Mouse (Mus musculus) neural tube, embryonic 13.5 days (tissue): ENCODE data around the gene Spsb4. TPM values are rescaled to one million over a fixed set of nuclear protein-coding genes. Genes with fewer than 3 reads are reported as not detected.

Source experiments
- ATAC-seq: fragments of 200-750 bp; cut with Nextera tagmentation; 2 replicates; pipeline ENCODE4 v1.8.0; 2017; ENCODE audit warnings: low read depth, mild to moderate bottlenecking, moderate TSS enrichment, moderate library complexity
- H3K27ac ChIP-seq: fragments of 300-500 bp; sonication (generic); replicated peaks from 2 replicates; pipeline ENCODE4 v1.5.1; 2015; ENCODE audit warnings: moderate library complexity, mild to moderate bottlenecking, inconsistent platforms
- H3K27me3 ChIP-seq: fragments of 300-500 bp; sonication (generic); 2 replicates; pipeline ENCODE4 v1.6.1; 2015; ENCODE audit warnings: mild to moderate bottlenecking, inconsistent platforms
- H3K36me3 ChIP-seq: fragments of 300-500 bp; sonication (generic); 2 replicates; pipeline ENCODE4 v1.6.1; 2015; ENCODE audit warnings: mild to moderate bottlenecking, inconsistent platforms
- H3K4me1 ChIP-seq: fragments of 300-500 bp; sonication (generic); replicated peaks from 2 replicates; pipeline ENCODE4 v1.6.1; 2015; ENCODE audit warnings: inconsistent platforms
- H3K4me2 ChIP-seq: fragments of 300-500 bp; sonication (generic); 2 replicates; pipeline ENCODE4 v1.6.1; 2015; ENCODE audit warnings: inconsistent platforms, mild to moderate bottlenecking, moderate library complexity
- H3K4me3 ChIP-seq: fragments of 300-500 bp; sonication (generic); 2 replicates; pipeline ENCODE4 v1.5.1; 2015; ENCODE audit warnings: mild to moderate bottlenecking, inconsistent platforms
- H3K9ac ChIP-seq: fragments of 300-500 bp; sonication (generic); 2 replicates; pipeline ENCODE4 v1.6.1; 2015; ENCODE audit warnings: moderate library complexity, mild to moderate bottlenecking, inconsistent platforms
- H3K9me3 ChIP-seq: fragments of 300-500 bp; sonication (generic); 2 replicates; pipeline ENCODE4 v1.6.1; 2016; ENCODE audit warnings: inconsistent platforms
- WGBS: fragments of 180-500 bp; shearing (Covaris S2); methylation state at CpG from one replicate; pipeline ENCODE4 v1.1.7; 2015; 5-methylcytosine and 5-hydroxymethylcytosine counted together
- polyA plus RNA-seq: library from polyadenylated mRNA; unstranded; fragments of >200 nt; fragmentation: Nextera tagmentation; extraction: Ambion mirVana; gene quantifications from 2 replicates; pipeline ENCODE4 v1.2.1, GENCODE M21; 2015

Gene Spsb4
- polyA plus RNA-seq, 1 experiment from 2014 or later = 59.6 TPM

DNA sequence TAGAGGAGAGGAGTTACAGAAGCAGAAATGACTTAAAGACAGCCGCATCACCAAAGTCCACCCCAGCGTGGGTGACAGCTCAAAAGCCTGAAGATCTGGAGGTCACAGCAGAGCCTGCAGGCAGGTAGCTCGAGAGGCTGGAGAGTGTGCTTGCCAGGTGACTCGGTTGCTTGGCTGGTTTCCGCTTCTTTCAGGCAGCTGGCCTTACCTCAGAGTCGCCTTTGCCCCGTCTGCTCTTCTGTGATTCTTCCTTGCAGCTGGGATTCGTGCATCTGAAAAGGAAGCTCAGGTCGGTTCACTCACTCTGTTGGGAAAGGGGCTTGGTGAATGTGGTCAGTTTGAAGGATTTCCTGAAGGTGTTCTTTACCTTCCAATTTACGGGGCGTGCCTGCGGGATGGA is 8.7 kb upstream of the Spsb4 start:
- H3K36me3 ChIP-seq = no peaks in the 10 kb centered on the region
- no peak overlapping the region for H3K4me3 ChIP-seq
- H3K27me3 ChIP-seq = no peaks in the 10 kb centered on the region
- H3K27ac ChIP-seq = no peak overlapping the region
- no peak overlapping the region for H3K4me2 ChIP-seq
- H3K4me1 ChIP-seq = no peaks in the 10 kb centered on the region
- H3K9me3 ChIP-seq = no peaks in the 10 kb centered on the region
- WGBS = 80% methylated on average over 12 of the region's 12 CpGs
- no peak overlapping the region for H3K9ac ChIP-seq
- ATAC-seq = no peak

GRCm38 (mm10) chr9:97026006-97026405 is 7.4 kb upstream of the Spsb4 start:
- 87% methylated on average over 4 of the region's 4 CpGs for WGBS
- Histone ChIP-seq H3K27ac (no peak overlapping the region), H3K27me3 (no peaks in the 10 kb centered on the region), H3K4me2 (no peak overlapping the region), H3K4me1 (no peaks in the 10 kb centered on the region), H3K4me3 (no peak overlapping the region), H3K9me3 (no peaks in the 10 kb centered on the region), H3K36me3 (no peaks in the 10 kb centered on the region), H3K9ac (no peak overlapping the region)
- no peak for ATAC-seq

GRCm38 (mm10) chr9:97024451-97024850 is 5.8 kb upstream of the Spsb4 start:
- Histone ChIP-seq H3K4me1 (peaks cover 5% of the 10 kb centered on the region), H3K4me3 (no peak overlapping the region), H3K27me3 (no peaks in the 10 kb centered on the region), H3K27ac (no peak overlapping the region), H3K9me3 (no peaks in the 10 kb centered on the region), H3K36me3 (no peaks in the 10 kb centered on the region), H3K9ac (no peak overlapping the region), H3K4me2 (no peak overlapping the region)
- 83% methylated on average over 7 of the region's 7 CpGs for WGBS
- no peak for ATAC-seq

DNA sequence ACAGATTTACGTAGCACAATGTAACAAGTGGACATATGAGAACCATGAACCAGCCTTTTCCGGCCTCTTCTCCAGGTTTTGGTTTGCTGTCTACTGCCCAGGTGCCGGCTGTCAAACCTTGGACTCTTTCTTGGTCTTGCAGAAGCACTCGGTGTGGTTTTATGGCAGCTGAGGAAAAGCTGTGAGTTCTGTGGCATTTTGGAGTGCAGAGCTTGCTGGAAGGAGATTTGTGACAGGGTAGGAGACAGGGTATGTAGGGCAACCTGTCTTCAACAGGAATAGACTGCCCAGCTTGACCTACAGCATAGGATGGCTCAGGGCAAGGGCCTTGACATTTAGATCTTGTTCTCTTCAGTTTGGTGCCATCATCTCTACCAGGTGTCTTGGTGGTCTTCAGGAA is 4.3 kb upstream of the Spsb4 start:
- Histone ChIP-seq H3K36me3 (no peaks in the 10 kb centered on the region), H3K27me3 (no peaks in the 10 kb centered on the region), H3K4me3 (no peak overlapping the region), H3K27ac (no peak overlapping the region), H3K9ac (no peak overlapping the region), H3K9me3 (no peaks in the 10 kb centered on the region), H3K4me2 (no peak overlapping the region), H3K4me1 (peaks cover 11% of the 10 kb centered on the region)
- WGBS = 91% methylated on average over 4 of the region's 4 CpGs
- no peak for ATAC-seq

DNA sequence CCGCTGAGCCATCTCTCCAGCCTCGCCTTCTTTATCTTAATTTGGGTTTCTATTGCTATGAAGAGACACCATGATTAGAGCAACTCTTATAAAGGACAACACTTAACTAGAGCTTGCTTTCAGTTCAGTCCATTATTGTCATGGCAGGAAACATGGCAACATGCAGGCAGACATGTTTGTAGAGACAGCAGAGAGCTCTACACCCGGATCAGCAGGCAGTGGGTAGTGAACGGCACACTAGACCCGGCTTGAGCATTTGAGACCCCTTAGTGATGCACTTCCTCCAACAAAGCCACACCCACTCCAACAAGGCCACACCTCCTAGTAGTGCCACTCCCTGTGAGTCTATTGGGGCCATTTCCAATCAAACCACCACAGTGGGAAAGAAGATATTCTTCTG is 3.7 kb upstream of the Spsb4 start:
- no peaks in the 10 kb centered on the region for H3K9me3 ChIP-seq
- ATAC-seq = no peak
- no peak overlapping the region for H3K4me3 ChIP-seq
- H3K36me3 ChIP-seq = no peaks in the 10 kb centered on the region
- no peak overlapping the region for H3K9ac ChIP-seq
- WGBS = 89% methylated on average over 5 of the region's 5 CpGs
- H3K27ac ChIP-seq = no peak overlapping the region
- H3K4me1 ChIP-seq = peaks cover 16% of the 10 kb centered on the region
- no peaks in the 10 kb centered on the region for H3K27me3 ChIP-seq
- no peak overlapping the region for H3K4me2 ChIP-seq

DNA sequence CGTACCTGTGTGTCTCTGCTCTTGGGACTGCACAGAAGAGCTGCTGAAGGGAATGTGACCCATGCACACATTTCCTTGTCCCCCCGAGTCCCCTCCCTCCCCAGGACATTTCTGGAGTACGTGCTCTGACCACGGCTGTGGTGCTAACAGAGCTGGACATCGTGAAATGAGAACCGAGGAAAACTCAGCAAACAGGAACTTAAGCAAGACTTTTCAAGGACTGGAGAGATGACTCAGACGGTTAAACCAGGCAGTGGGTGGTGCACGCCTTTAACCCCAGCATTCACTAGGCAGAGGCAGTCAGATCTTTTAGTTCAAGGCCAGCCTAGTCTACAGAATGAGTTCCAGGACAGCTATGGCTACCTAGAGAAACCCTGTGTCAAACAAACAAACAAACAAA is 1.5 kb upstream of the Spsb4 start:
- no peak for ATAC-seq
- 87% methylated on average over 8 of the region's 8 CpGs for WGBS

DNA sequence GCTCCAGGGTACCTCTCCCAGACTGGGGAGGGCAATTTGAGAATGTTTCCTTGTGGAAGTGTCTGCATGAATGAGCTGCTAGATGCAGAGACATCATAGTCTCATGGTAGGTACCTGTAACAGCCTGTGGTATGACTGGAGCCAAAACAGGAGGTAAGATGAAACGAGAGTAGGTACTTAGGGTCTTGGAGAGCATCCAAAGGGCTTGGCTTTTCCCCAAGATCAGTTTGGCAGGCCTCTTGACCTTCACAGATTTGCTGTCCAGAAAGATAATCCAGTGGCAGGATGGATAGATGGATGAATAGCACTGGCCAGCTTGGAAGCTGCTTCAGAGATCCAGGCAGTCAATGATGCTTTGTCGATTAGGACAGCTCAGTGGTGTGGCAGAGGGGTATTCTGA is 1.0 kb upstream of the Spsb4 start:
- H3K9me3 ChIP-seq = no peaks in the 10 kb centered on the region
- H3K27ac ChIP-seq = peak overlapping the region; percentile 99
- no peaks in the 10 kb centered on the region for H3K27me3 ChIP-seq
- peak overlapping the region; percentile 77 for H3K4me2 ChIP-seq
- H3K36me3 ChIP-seq = no peaks in the 10 kb centered on the region
- 0 out of 2 replicates have a peak, but pooled peaks have one; percentile 2 for ATAC-seq
- peak overlapping the region; percentile 92; the same call in 1 of the 2 replicates for H3K9ac ChIP-seq
- peak overlapping the region; percentile 82 for H3K4me3 ChIP-seq
- H3K4me1 ChIP-seq = peaks cover 43% of the 10 kb centered on the region
- 52% methylated on average over 2 of the region's 2 CpGs for WGBS

More for the DNA sequence above, 1.5 kb upstream of the Spsb4 start:
- Histone ChIP-seq H3K27ac (peak overlapping the region; percentile 99), H3K27me3 (no peaks in the 10 kb centered on the region), H3K4me2 (no peak overlapping the region), H3K9me3 (no peaks in the 10 kb centered on the region), H3K4me3 (no peak overlapping the region), H3K4me1 (peaks cover 39% of the 10 kb centered on the region), H3K9ac (no peak overlapping the region), H3K36me3 (no peaks in the 10 kb centered on the region)

GRCm38 (mm10) chr9:97019231-97019630 is 588 bp upstream of the Spsb4 start:
- ATAC-seq = no peak
- H3K27me3 ChIP-seq = no peaks in the 10 kb centered on the region
- no peaks in the 10 kb centered on the region for H3K9me3 ChIP-seq
- peak overlapping the region; percentile 92 for H3K9ac ChIP-seq
- no peaks in the 10 kb centered on the region for H3K36me3 ChIP-seq
- WGBS = 1% methylated on average over 11 of the region's 11 CpGs
- peak overlapping the region; percentile 77 for H3K4me2 ChIP-seq
- peak overlapping the region; percentile 99 for H3K27ac ChIP-seq
- H3K4me3 ChIP-seq = peak overlapping the region; percentile 82
- peaks cover 48% of the 10 kb centered on the region for H3K4me1 ChIP-seq

DNA sequence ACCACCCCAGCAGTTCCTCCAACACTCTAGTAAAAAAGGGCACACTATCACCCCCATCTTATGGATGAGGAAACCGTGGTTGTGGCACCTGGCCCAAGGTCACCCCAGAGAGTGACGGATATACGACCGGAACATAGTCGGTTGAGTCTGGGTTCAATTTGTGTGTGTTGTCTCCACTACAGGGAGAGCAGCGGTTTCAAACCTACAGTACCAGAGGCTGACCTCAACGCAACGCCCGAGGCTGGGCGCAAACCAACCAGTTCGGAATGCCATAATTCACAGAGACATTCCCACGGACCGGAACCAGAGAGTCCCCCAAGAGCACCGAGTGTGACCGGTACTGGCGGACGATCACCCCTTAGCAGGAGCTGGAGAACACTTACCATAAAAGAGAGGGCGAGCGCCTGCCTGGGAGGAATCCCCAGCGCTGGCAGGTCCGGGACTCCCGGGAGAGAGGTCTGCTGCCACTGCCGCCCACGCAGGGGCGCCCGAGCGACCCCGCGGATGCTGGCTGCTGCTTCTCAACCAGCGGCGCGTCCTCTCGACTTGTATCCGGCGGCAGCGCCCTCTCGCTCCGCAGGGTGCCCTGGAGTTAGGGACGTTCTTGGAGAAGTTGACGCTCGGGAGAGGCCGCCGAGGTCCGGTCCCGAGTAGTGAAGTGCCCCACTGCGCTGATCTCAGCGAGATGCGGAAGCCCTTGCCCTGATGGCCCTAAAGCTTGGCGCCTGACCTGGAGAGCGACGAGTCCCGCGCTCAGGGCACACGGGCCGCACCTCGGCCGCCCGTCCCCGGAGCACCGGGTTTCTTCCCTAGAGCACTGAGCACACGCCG is 617 bp downstream of the Spsb4 start:
- ATAC-seq = peak; percentile 52

DNA sequence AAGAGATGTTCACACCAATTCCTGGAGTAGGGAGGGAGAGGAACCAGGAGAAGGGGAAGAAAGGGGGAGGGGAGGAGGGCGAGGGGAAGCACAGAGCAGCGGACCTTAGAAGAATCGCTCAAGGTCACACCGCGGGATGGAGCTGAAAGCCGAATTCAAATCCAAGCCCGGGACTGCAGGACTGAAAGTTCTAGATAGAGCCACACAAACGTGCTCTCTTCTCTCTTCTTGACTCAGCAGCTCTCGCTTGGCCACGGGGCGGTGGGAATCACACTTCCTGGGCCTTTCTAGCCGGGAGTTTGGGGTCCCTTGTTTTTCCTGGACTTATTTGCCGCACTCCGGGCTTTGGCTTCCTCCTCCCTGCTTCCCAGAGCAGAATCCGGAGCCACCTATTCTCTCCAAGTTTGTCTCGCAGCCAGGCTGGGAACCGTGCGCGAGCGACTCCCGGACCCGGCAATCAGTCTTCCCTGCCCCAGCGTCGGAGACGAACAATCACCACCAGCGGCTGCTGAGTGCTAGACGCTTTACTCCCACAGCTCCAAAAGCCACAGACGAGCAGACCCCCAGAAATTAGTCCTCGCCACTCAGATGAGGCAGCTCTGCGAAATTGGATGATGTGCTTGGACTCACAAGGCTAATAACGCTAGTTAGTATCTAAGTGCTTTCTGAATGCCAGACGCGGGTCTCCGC is 1.4 kb downstream of the Spsb4 start:
- H3K9me3 ChIP-seq = no peaks in the 10 kb centered on the region
- H3K27ac ChIP-seq = peak overlapping the region; percentile 99
- H3K36me3 ChIP-seq = no peaks in the 10 kb centered on the region
- no peaks in the 10 kb centered on the region for H3K27me3 ChIP-seq
- peak overlapping the region; percentile 77 for H3K4me2 ChIP-seq
- peaks cover 68% of the 10 kb centered on the region for H3K4me1 ChIP-seq
- no peak for ATAC-seq
- peak overlapping the region; percentile 82 for H3K4me3 ChIP-seq
- under 1% methylated on average over 34 of the region's 34 CpGs for WGBS
- H3K9ac ChIP-seq = peak overlapping the region; percentile 92

More for the DNA sequence above, 617 bp downstream of the Spsb4 start:
- no peaks in the 10 kb centered on the region for H3K9me3 ChIP-seq
- H3K4me1 ChIP-seq = peaks cover 60% of the 10 kb centered on the region
- H3K36me3 ChIP-seq = no peaks in the 10 kb centered on the region
- peak overlapping the region; percentile 77 for H3K4me2 ChIP-seq
- H3K27ac ChIP-seq = peak overlapping the region; percentile 99
- H3K9ac ChIP-seq = peak overlapping the region; percentile 92
- 1% methylated on average over 62 of the region's 62 CpGs for WGBS
- peak overlapping the region; percentile 82 for H3K4me3 ChIP-seq
- H3K27me3 ChIP-seq = no peaks in the 10 kb centered on the region

DNA sequence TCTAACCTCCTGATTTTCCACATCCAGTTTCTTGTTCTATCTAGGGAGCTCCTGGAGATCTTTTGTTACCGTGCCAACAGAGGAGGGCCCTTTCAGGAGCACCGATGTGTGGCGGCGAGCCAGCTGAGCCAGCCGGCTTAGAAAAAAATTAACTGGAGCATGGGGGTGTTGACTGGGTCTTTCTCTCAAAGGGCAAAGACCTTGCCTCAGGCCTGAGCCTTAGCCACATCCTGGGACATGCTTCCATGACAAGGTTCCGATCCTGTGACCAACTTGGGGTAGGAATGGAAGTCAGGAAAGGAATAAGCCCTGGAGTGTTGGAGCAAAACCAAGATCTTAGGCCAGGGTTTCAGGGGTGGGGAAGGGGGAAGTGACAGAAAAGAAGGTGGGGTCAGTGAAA is 2.9 kb downstream of the Spsb4 start:
- peak overlapping the region; percentile 82 for H3K4me3 ChIP-seq
- H3K9me3 ChIP-seq = no peaks in the 10 kb centered on the region
- no peaks in the 10 kb centered on the region for H3K36me3 ChIP-seq
- 6% methylated on average over 6 of the region's 6 CpGs for whole genome bisulfite sequencing
- H3K27ac ChIP-seq = peak overlapping the region; percentile 99
- peak overlapping the region; percentile 77 for H3K4me2 ChIP-seq
- peak overlapping the region; percentile 92 for H3K9ac ChIP-seq
- peaks cover 83% of the 10 kb centered on the region for H3K4me1 ChIP-seq
- H3K27me3 ChIP-seq = no peaks in the 10 kb centered on the region
- no peak for ATAC-seq

GRCm38 (mm10) chr9:97013698-97014097 is 4.9 kb downstream of the Spsb4 start:
- H3K9me3 ChIP-seq = peaks cover 3% of the 10 kb centered on the region
- peaks cover 86% of the 10 kb centered on the region for H3K4me1 ChIP-seq
- H3K27ac ChIP-seq = peak overlapping the region; percentile 83
- H3K36me3 ChIP-seq = peaks cover 9% of the 10 kb centered on the region
- H3K27me3 ChIP-seq = no peaks in the 10 kb centered on the region
- WGBS = 69% methylated on average over 9 of the region's 9 CpGs
- peak overlapping the region; percentile 77 for H3K4me2 ChIP-seq
- H3K9ac ChIP-seq = no peak overlapping the region
- H3K4me3 ChIP-seq = no peak overlapping the region
- ATAC-seq = no peak
